13 mouse cellular contexts compared by ENCODE assay signal in the genomic region with DNA sequence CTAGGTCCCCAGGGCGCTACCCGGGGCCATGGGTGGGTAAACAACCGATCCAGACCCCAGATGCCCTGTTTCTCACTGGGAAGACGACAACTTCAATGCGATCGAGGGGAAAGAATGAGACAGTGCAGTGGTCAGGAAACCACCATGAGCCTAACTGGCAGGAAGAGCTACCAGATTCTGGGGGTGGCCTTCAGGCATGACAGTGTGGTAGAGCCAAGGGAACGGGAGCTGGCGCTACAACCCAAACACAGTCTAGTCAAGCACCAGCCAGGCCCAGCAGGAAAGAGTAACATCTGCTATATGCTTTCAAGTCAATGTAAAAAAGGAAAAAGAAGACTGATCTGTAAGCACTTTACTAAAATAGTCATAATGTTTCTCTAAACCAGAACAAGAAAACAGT. TPM values are rescaled to one million over a fixed set of nuclear protein-coding genes. Genes with fewer than 3 reads are reported as not detected.
DNase-seq lines count a peak whose midpoint lies in the region; ATAC-seq and TF ChIP-seq lines count a peak whose summit lies in the region.
"Had no signal": no experiment of that assay in that cellular context is flagged by ENCODE, and none has a peak within 500 bp of the region (broad histone marks: within the 10 kb centered on the region; RNA-seq: fewer than 3 reads in every experiment).

No protein-coding gene starts in this region.

- H3K4me2 ChIP-seq in heart, embryonic 13.5 days = no peak overlapping the region

- ATAC-seq in heart, embryonic 13.5 days (ENCODE audit: extremely low read depth, insufficient number of reproducible peaks, low FRiP score, low TSS enrichment) = no peak

- H3K4me1 ChIP-seq in heart, embryonic 13.5 days = peaks cover 67% of the 10 kb centered on the region

- no peaks in the 10 kb centered on the region for H3K9me3 ChIP-seq in heart, embryonic 13.5 days
- H3K9me3 ChIP-seq: midbrain, embryonic 10.5 days had no signal

- WGBS in heart, embryonic 13.5 days = 68% methylated on average over 8 of the region's 8 CpGs

- H3K9ac ChIP-seq in heart, embryonic 13.5 days = no peak overlapping the region; the same call in 1 of the 2 replicates

- no peaks in the 10 kb centered on the region for H3K27me3 ChIP-seq in heart, embryonic 13.5 days (replicated peaks)

- TF ChIP-seq CTCF in layer of hippocampus, adult 2 months (conservative IDR thresholded peaks at IDR 0.05) = no peak

- H3K36me3 ChIP-seq in heart, embryonic 13.5 days = 0 out of 2 replicates have a peak, but pooled peaks cover 3% of the 10 kb centered on the region

- no peak for DNase-seq in heart, adult 18-20 months
- no peak for DNase-seq in layer of hippocampus, adult 2 months (ENCODE audit: low spot score in 2 of 2)
- DNase-seq in layer of hippocampus, postnatal 14 days (ENCODE audit: low spot score in 2 of 2) = no peak
- peak; percentile 73 for DNase-seq in 416B (ENCODE audit: low read depth)
- peak; percentile 75 for DNase-seq in brain, adult 2 months (ENCODE audit: low read depth, low spot score)
- no peak for DNase-seq in retina, embryonic 14.5 days (ENCODE audit: low spot score)
- DNase-seq: adrenal gland, postnatal 25 days; cerebellum, adult 8-10 months; layer of hippocampus, adult 9-11 months; left cerebral cortex, postnatal 4 days; right cerebral cortex, postnatal 4 days had no signal

- peak overlapping the region; percentile 51 for H3K27ac ChIP-seq in heart, embryonic 13.5 days (replicated peaks)
- peak overlapping the region; percentile 51; the same call in 1 of the 2 replicates for H3K27ac ChIP-seq in layer of hippocampus, adult 2 months
- H3K27ac ChIP-seq: midbrain, embryonic 10.5 days had no signal

- H3K4me3 ChIP-seq in heart, embryonic 13.5 days = no peak overlapping the region
- H3K4me3 ChIP-seq in layer of hippocampus, adult 2 months = no peak overlapping the region
- H3K4me3 ChIP-seq: midbrain, embryonic 10.5 days had no signal

RNA-seq across cellular contexts. Expression of gene Zcchc14, which starts 16.5 kb away (rescaled TPM):
- 7.8 and 8.7 TPM in 2 replicates for polyA plus RNA-seq in heart, embryonic 13.5 days (2015; fragmentation: Nextera tagmentation; extraction: Ambion mirVana)
- 10 to 100 TPM; 23.3 to 26.5 TPM for total RNA-seq in heart, adult 18-20 months (2021)
- 10 to 100 TPM; 92.5 to 93.2 TPM for total RNA-seq in layer of hippocampus, adult 2 months (2021)
- total RNA-seq in layer of hippocampus, postnatal 14 days (2021) = 10 to 100 TPM; 78.1 to 83.0 TPM

RNA-seq across cellular contexts. Expression of gene Map1lc3b, which starts 46.0 kb away (rescaled TPM):
- polyA plus RNA-seq in heart, embryonic 13.5 days (2015; fragmentation: Nextera tagmentation; extraction: Ambion mirVana) = 187 and 188 TPM in 2 replicates
- 100 to 1,000 TPM; 238 to 264 TPM for total RNA-seq in heart, adult 18-20 months (2021)
- 100 to 1,000 TPM; 166 to 172 TPM for total RNA-seq in layer of hippocampus, adult 2 months (2021)
- total RNA-seq in layer of hippocampus, postnatal 14 days (2021) = 100 to 1,000 TPM; 172 to 184 TPM

RNA-seq across cellular contexts. Expression of gene Fbxo31, which starts 57.6 kb away (rescaled TPM):
- polyA plus RNA-seq in heart, embryonic 13.5 days (2015; fragmentation: Nextera tagmentation; extraction: Ambion mirVana) = 7.8 and 9.8 TPM in 2 replicates
- total RNA-seq in heart, adult 18-20 months (2021) = 100 to 1,000 TPM in 1 of 2 experiments, 10 to 100 TPM in 1; 91.3 to 110 TPM
- total RNA-seq in layer of hippocampus, adult 2 months (2021) = 100 to 1,000 TPM; 110 to 116 TPM
- 10 to 100 TPM; 81.3 to 98.2 TPM for total RNA-seq in layer of hippocampus, postnatal 14 days (2021)

Comparison
In these comparisons a context has a peak if more than half of its experiments do, and no peak if none do; other contexts are left out.
1. DNase-seq: peak in 416B (single experiment) and brain, adult 2 months (single experiment); none in heart, adult 18-20 months (0 of 2), layer of hippocampus, adult 2 months (0 of 2), layer of hippocampus, postnatal 14 days (0 of 2) and retina, embryonic 14.5 days (single experiment).